Mouse (Mus musculus) lung, embryonic 14.5 days (tissue): ENCODE measurements at regions not wholly inside any gene's neighbourhood (a gene's known extent, or its start where the extent isn't known, plus 50 kb on each side); places are given as distances from the start of the nearest gene placed in this dataset.

Source experiments
- ATAC-seq: fragments of 200-750 bp; cut with Nextera tagmentation; 2 replicates; pipeline ENCODE4 v1.8.0; 2017; ENCODE audit warnings: mild to moderate bottlenecking, moderate TSS enrichment, moderate library complexity; ENCODE audit not compliant: insufficient read depth
- DNase-seq: peaks from one replicate; pipeline ENCODE4 v3.0.0-alpha.2; 2015
- H3K27ac ChIP-seq: fragments of 300-500 bp; sonication (generic); 2 replicates; pipeline ENCODE4 v1.5.1; 2014; ENCODE audit warnings: low read depth, mild to moderate bottlenecking, moderate library complexity
- H3K27me3 ChIP-seq: fragments of 300-500 bp; sonication (generic); 2 replicates; pipeline ENCODE4 v1.6.1; 2014; ENCODE audit warnings: low read length, control low read depth; ENCODE audit not compliant: insufficient read depth
- H3K36me3 ChIP-seq: fragments of 300-500 bp; sonication (generic); 2 replicates; pipeline ENCODE4 v1.6.1; 2014; ENCODE audit warnings: control low read depth; ENCODE audit not compliant: insufficient read depth
- H3K4me1 ChIP-seq: fragments of 300-500 bp; sonication (generic); 2 replicates; pipeline ENCODE4 v1.6.1; 2014; ENCODE audit warnings: antibody characterized with exemption, control low read depth; ENCODE audit not compliant: insufficient read depth
- H3K4me2 ChIP-seq: fragments of 300-500 bp; sonication (generic); 2 replicates; pipeline ENCODE4 v1.6.1; 2014; ENCODE audit warnings: mild to moderate bottlenecking
- H3K4me3 ChIP-seq: fragments of 300-500 bp; sonication (generic); 2 replicates; pipeline ENCODE4 v1.5.1; 2014; ENCODE audit warnings: low read depth, low read length
- H3K9ac ChIP-seq: fragments of 300-500 bp; sonication (generic); 2 replicates; pipeline ENCODE4 v1.6.1; 2014
- H3K9me3 ChIP-seq: fragments of 300-500 bp; sonication (generic); 2 replicates; pipeline ENCODE4 v1.6.1; 2016; ENCODE audit warnings: low read depth, low read length, control low read depth
- CTCF ChIP-seq: IDR thresholded peaks from 2 replicates; pipeline ENCODE4 v1.5.1; 2016; ENCODE audit warnings: antibody characterized with exemption, low read depth
- whole genome bisulfite sequencing: fragments of 180-500 bp; shearing (Covaris S2); extraction: QIAGEN DNeasy Blood & Tissue Kit; methylation state at CpG from one replicate; pipeline ENCODE4 v1.1.7; 2014; 5-methylcytosine and 5-hydroxymethylcytosine counted together

- no peak overlapping the region for H3K27ac ChIP-seq
- WGBS: 55% methylated on average over 1 of the region's 1 CpGs
- H3K4me3 ChIP-seq: no peak overlapping the region
- H3K36me3 ChIP-seq: no peaks in the 10 kb centered on the region
- no peak overlapping the region for H3K9ac ChIP-seq
- no peaks in the 10 kb centered on the region for H3K4me1 ChIP-seq
- no peak overlapping the region for H3K4me2 ChIP-seq
- DNase-seq (no peak), ATAC-seq (no peak)
- H3K27me3 ChIP-seq: no peaks in the 10 kb centered on the region
- TF ChIP-seq CTCF: no peak
- H3K9me3 ChIP-seq: no peaks in the 10 kb centered on the region; the same call in 1 of the 2 replicates
Observed at GRCm38 (mm10) chr3:39952556-39952955, 578.5 kb upstream of the Intu start.

- ATAC-seq: no peak
- Histone ChIP-seq H3K9me3 (no peaks in the 10 kb centered on the region), H3K4me3 (no peak overlapping the region), H3K27me3 (no peaks in the 10 kb centered on the region), H3K36me3 (no peaks in the 10 kb centered on the region), H3K4me1 (no peaks in the 10 kb centered on the region), H3K4me2 (no peak overlapping the region), H3K27ac (no peak overlapping the region), H3K9ac (no peak overlapping the region)
- 51% methylated on average over 7 of the region's 7 CpGs for WGBS
- TF ChIP-seq CTCF: no peak
- DNase-seq: peak; percentile 13
Observed at GRCm38 (mm10) chr3:39961836-39962640, 569.0 kb upstream of the Intu start.

GRCm38 (mm10) chr3:39965431-39965830, 565.7 kb upstream of the Intu start:
- ATAC-seq: no peak

GRCm38 (mm10) chr3:39966390-39966789, 564.7 kb upstream of the Intu start:
- no peaks in the 10 kb centered on the region for H3K27me3 ChIP-seq
- H3K9ac ChIP-seq: no peak overlapping the region
- WGBS: 88% methylated on average over 2 of the region's 2 CpGs
- no peak for TF ChIP-seq CTCF
- no peaks in the 10 kb centered on the region for H3K9me3 ChIP-seq
- no peak overlapping the region for H3K4me2 ChIP-seq
- no peak for DNase-seq
- no peak overlapping the region for H3K27ac ChIP-seq
- H3K4me1 ChIP-seq: no peaks in the 10 kb centered on the region
- H3K4me3 ChIP-seq: no peak overlapping the region
- no peak for ATAC-seq
- H3K36me3 ChIP-seq: no peaks in the 10 kb centered on the region

More at GRCm38 (mm10) chr3:39965431-39965830, 565.7 kb upstream of the Intu start:
- Histone ChIP-seq H3K27ac (no peak overlapping the region), H3K27me3 (no peaks in the 10 kb centered on the region), H3K4me2 (no peak overlapping the region), H3K4me3 (no peak overlapping the region), H3K36me3 (no peaks in the 10 kb centered on the region), H3K9me3 (no peaks in the 10 kb centered on the region), H3K9ac (no peak overlapping the region), H3K4me1 (no peaks in the 10 kb centered on the region)
- WGBS: 91% methylated on average over 2 of the region's 2 CpGs
- no peak for DNase-seq
- no peak for TF ChIP-seq CTCF

GRCm38 (mm10) chr3:39976937-39977336, 554.1 kb upstream of the Intu start:
- no peak overlapping the region for H3K4me2 ChIP-seq
- DNase-seq (no peak), ATAC-seq (no peak)
- no peaks in the 10 kb centered on the region for H3K9me3 ChIP-seq
- no peaks in the 10 kb centered on the region for H3K36me3 ChIP-seq
- 88% methylated on average over 2 of the region's 2 CpGs for WGBS
- no peak overlapping the region for H3K9ac ChIP-seq
- H3K4me3 ChIP-seq: no peak overlapping the region
- H3K4me1 ChIP-seq: no peaks in the 10 kb centered on the region
- no peak for TF ChIP-seq CTCF
- no peak overlapping the region for H3K27ac ChIP-seq
- H3K27me3 ChIP-seq: no peaks in the 10 kb centered on the region

- Histone ChIP-seq H3K27me3 (no peaks in the 10 kb centered on the region), H3K27ac (no peak overlapping the region), H3K9ac (no peak overlapping the region), H3K4me3 (no peak overlapping the region), H3K4me1 (no peaks in the 10 kb centered on the region), H3K4me2 (no peak overlapping the region), H3K9me3 (no peaks in the 10 kb centered on the region), H3K36me3 (no peaks in the 10 kb centered on the region)
- ATAC-seq (no peak; the same call in 1 of the 2 replicates), DNase-seq (peak; percentile 4)
- no peak for TF ChIP-seq CTCF
- 16% methylated on average over 3 of the region's 3 CpGs for WGBS
Observed at GRCm38 (mm10) chr3:39978916-39979679, 552.0 kb upstream of the Intu start.

GRCm38 (mm10) chr3:39982656-39983055, 548.4 kb upstream of the Intu start:
- Histone ChIP-seq H3K9ac (no peak overlapping the region), H3K36me3 (no peaks in the 10 kb centered on the region), H3K9me3 (no peaks in the 10 kb centered on the region), H3K4me2 (no peak overlapping the region), H3K4me1 (no peaks in the 10 kb centered on the region), H3K27ac (no peak overlapping the region), H3K4me3 (no peak overlapping the region), H3K27me3 (no peaks in the 10 kb centered on the region)
- DNase-seq (no peak), ATAC-seq (no peak)
- TF ChIP-seq CTCF: no peak
